Mouse (Mus musculus) hindbrain, embryonic 13.5 days (tissue): Measurements from ENCODE around the gene 3110021N24Rik. TPM values are rescaled to one million over a fixed set of nuclear protein-coding genes. Genes with fewer than 3 reads are reported as not detected.

Experiments
- ATAC-seq: fragments of 200-750 bp; cut with Nextera tagmentation; 2 replicates; pipeline ENCODE4 v1.8.0; 2017; ENCODE audit warnings: moderate TSS enrichment; ENCODE audit not compliant: low FRiP score
- H3K27ac ChIP-seq: fragments of 300-500 bp; sonication (generic); 2 replicates; pipeline ENCODE4 v1.5.1; 2015; ENCODE audit warnings: inconsistent platforms, mild to moderate bottlenecking, moderate library complexity
- H3K27me3 ChIP-seq: fragments of 300-500 bp; sonication (generic); 2 replicates; pipeline ENCODE4 v1.6.1; 2015; ENCODE audit warnings: mild to moderate bottlenecking, inconsistent platforms
- H3K36me3 ChIP-seq: fragments of 300-500 bp; sonication (generic); 2 replicates; pipeline ENCODE4 v1.6.1; 2015; ENCODE audit warnings: mild to moderate bottlenecking, inconsistent platforms
- H3K4me1 ChIP-seq: fragments of 300-500 bp; sonication (generic); replicated peaks from 2 replicates; pipeline ENCODE4 v1.6.1; 2015; ENCODE audit warnings: inconsistent platforms
- H3K4me2 ChIP-seq: fragments of 300-500 bp; sonication (generic); 2 replicates; pipeline ENCODE4 v1.6.1; 2015; ENCODE audit warnings: inconsistent platforms, mild to moderate bottlenecking, moderate library complexity
- H3K4me3 ChIP-seq: fragments of 300-500 bp; sonication (generic); 2 replicates; pipeline ENCODE4 v1.5.1; 2015; ENCODE audit warnings: mild to moderate bottlenecking, inconsistent platforms
- H3K9ac ChIP-seq: fragments of 300-500 bp; sonication (generic); 2 replicates; pipeline ENCODE4 v1.6.1; 2015; ENCODE audit warnings: mild to moderate bottlenecking, inconsistent platforms
- H3K9me3 ChIP-seq: fragments of 300-500 bp; sonication (generic); 2 replicates; pipeline ENCODE4 v1.6.1; 2016; ENCODE audit warnings: inconsistent platforms
- WGBS: fragments of 180-500 bp; shearing (Covaris S2); methylation state at CpG from one replicate; pipeline ENCODE4 v1.1.7; 2015; 5-methylcytosine and 5-hydroxymethylcytosine counted together
- polyA plus RNA-seq: library from polyadenylated mRNA; unstranded; fragments of >200 nt; fragmentation: Nextera tagmentation; extraction: Ambion mirVana; gene quantifications from 2 replicates; pipeline ENCODE4 v1.2.1, GENCODE M21; 2015

Gene 3110021N24Rik
- polyA plus RNA-seq, 1 experiment from 2014 or later: 1.7 TPM

GRCm38 (mm10) chr4:108811142-108811541, 91.7 kb downstream of the 3110021N24Rik start:
- WGBS: 72% methylated on average over 4 of the region's 4 CpGs

GRCm38 (mm10) chr4:108811550-108811949, 92.1 kb downstream of the 3110021N24Rik start:
- H3K4me3 ChIP-seq: no peak overlapping the region
- H3K9ac ChIP-seq: no peak overlapping the region
- peaks cover 13% of the 10 kb centered on the region for H3K36me3 ChIP-seq
- no peak overlapping the region for H3K27ac ChIP-seq
- WGBS: 65% methylated on average over 6 of the region's 6 CpGs
- no peaks in the 10 kb centered on the region for H3K27me3 ChIP-seq
- ATAC-seq: no peak
- H3K4me1 ChIP-seq: no peaks in the 10 kb centered on the region
- H3K9me3 ChIP-seq: no peaks in the 10 kb centered on the region
- no peak overlapping the region for H3K4me2 ChIP-seq

More at GRCm38 (mm10) chr4:108811142-108811541, 91.7 kb downstream of the 3110021N24Rik start:
- H3K9ac ChIP-seq: no peak overlapping the region
- no peaks in the 10 kb centered on the region for H3K27me3 ChIP-seq
- no peak overlapping the region for H3K4me2 ChIP-seq
- H3K9me3 ChIP-seq: no peaks in the 10 kb centered on the region
- no peak overlapping the region for H3K4me3 ChIP-seq
- H3K27ac ChIP-seq: no peak overlapping the region
- H3K36me3 ChIP-seq: peaks cover 13% of the 10 kb centered on the region
- ATAC-seq: no peak
- no peaks in the 10 kb centered on the region for H3K4me1 ChIP-seq

DNA sequence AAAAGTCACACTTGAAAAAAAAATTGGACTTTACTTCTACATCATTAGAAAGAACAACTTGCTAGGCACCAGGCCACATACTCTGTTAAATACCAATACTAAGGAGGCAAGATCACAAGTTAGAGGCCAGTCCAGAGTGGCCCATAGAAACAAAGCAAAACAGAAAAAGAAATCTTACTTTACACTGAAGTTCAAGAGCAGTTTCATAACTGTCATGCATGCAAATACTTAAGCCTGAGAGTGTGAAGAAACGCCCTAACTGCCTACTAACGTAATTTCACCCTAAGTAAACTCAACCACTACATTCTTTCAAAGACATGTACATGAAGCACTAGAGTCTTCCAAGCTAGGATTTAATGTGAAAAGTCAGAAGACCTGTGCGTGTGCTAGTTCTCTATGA, 106.2 kb downstream of the 3110021N24Rik start:
- Histone ChIP-seq H3K4me1 (peaks cover 7% of the 10 kb centered on the region), H3K4me2 (no peak overlapping the region), H3K9ac (no peak overlapping the region), H3K27me3 (no peaks in the 10 kb centered on the region), H3K36me3 (peaks cover 77% of the 10 kb centered on the region), H3K9me3 (no peaks in the 10 kb centered on the region), H3K27ac (no peak overlapping the region), H3K4me3 (no peak overlapping the region)
- WGBS: 96% methylated on average over 3 of the region's 3 CpGs
- no peak for ATAC-seq

- no peak overlapping the region for H3K27ac ChIP-seq
- WGBS: 100% methylated on average over 1 of the region's 1 CpGs
- ATAC-seq: no peak
These were observed 106.6 kb downstream of the 3110021N24Rik start for GRCm38 (mm10) chr4:108826096-108826495.

GRCm38 (mm10) chr4:108826643-108827042, 107.2 kb downstream of the 3110021N24Rik start:
- H3K27me3 ChIP-seq: no peaks in the 10 kb centered on the region
- H3K36me3 ChIP-seq: peaks cover 70% of the 10 kb centered on the region
- H3K27ac ChIP-seq: no peak overlapping the region
- H3K4me3 ChIP-seq: no peak overlapping the region
- 85% methylated on average over 2 of the region's 2 CpGs for WGBS
- H3K4me1 ChIP-seq: peaks cover 16% of the 10 kb centered on the region
- H3K9me3 ChIP-seq: no peaks in the 10 kb centered on the region
- H3K4me2 ChIP-seq: no peak overlapping the region
- no peak for ATAC-seq
- H3K9ac ChIP-seq: no peak overlapping the region

More at GRCm38 (mm10) chr4:108826096-108826495, 106.6 kb downstream of the 3110021N24Rik start:
- Histone ChIP-seq H3K9me3 (no peaks in the 10 kb centered on the region), H3K9ac (no peak overlapping the region), H3K36me3 (peaks cover 74% of the 10 kb centered on the region), H3K4me1 (peaks cover 11% of the 10 kb centered on the region), H3K4me2 (no peak overlapping the region), H3K27me3 (no peaks in the 10 kb centered on the region), H3K4me3 (no peak overlapping the region)

DNA sequence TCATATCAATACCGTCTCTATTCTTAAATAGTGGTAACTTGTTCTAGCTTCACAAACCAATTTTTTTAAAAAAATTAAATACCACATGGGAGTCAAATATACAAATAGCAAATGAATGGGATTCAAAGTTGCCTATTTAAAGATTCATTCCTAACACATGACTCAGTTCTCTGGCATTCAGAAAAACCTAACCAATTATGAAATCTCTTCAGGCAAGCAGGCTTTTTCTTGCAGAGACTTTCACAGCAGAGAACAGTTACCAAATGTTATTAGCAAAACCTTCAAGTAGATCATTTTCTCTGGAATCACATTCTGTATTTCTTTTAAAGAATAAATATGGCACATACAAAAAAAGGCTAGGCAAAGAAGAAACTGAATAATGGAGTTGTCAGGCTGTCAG, 111.2 kb downstream of the 3110021N24Rik start:
- no peak overlapping the region for H3K27ac ChIP-seq
- peak overlapping the region; percentile 71 for H3K4me2 ChIP-seq
- H3K4me3 ChIP-seq: no peak overlapping the region
- peaks cover 30% of the 10 kb centered on the region for H3K4me1 ChIP-seq
- WGBS: 86% methylated on average over 1 of the region's 1 CpGs
- 0 out of 2 replicates have a peak overlapping the region, but pooled peaks have one; percentile 35 for H3K9ac ChIP-seq
- no peaks in the 10 kb centered on the region for H3K9me3 ChIP-seq
- no peak for ATAC-seq
- peaks cover 35% of the 10 kb centered on the region for H3K36me3 ChIP-seq
- no peaks in the 10 kb centered on the region for H3K27me3 ChIP-seq

Other genes starting within 250 kb of the 3110021N24Rik start
- gene Prpf38a, start 140.3 kb upstream of the 3110021N24Rik start, polyA plus RNA-seq: 87.9 and 90.1 TPM in 2 replicates
- 1.9 and 3.2 TPM in 2 replicates for gene Orc1, start 140.2 kb upstream of the 3110021N24Rik start, polyA plus RNA-seq
- 16.2 and 20.1 TPM in 2 replicates for gene Cc2d1b, start 99.7 kb upstream of the 3110021N24Rik start, polyA plus RNA-seq
- gene Zfyve9, start 61.1 kb downstream of the 3110021N24Rik start, polyA plus RNA-seq: 6.9 and 7.1 TPM in 2 replicates
- gene Btf3l4, start 114.0 kb downstream of the 3110021N24Rik start, polyA plus RNA-seq: 218 and 222 TPM in 2 replicates
- gene Txndc12, start 115.0 kb downstream of the 3110021N24Rik start, polyA plus RNA-seq: 75.1 and 79.5 TPM in 2 replicates
- gene Kti12, start 128.1 kb downstream of the 3110021N24Rik start, polyA plus RNA-seq: 28.3 and 31.3 TPM in 2 replicates
- 1.5 and 1.7 TPM in 2 replicates for gene A730015C16Rik, start 129.0 kb downstream of the 3110021N24Rik start, polyA plus RNA-seq
- 104 and 108 TPM in 2 replicates for gene Rab3b, start 159.4 kb downstream of the 3110021N24Rik start, polyA plus RNA-seq